Mouse (Mus musculus) ES-E14 (cell line): ENCODE data around the gene Slx4.

ENCODE experiments used
- CHD2 ChIP-seq: IDR thresholded peaks from 2 replicates; pipeline ENCODE4 v1.6.1; 2014; ENCODE audit warnings: mild to moderate bottlenecking, low read depth, low read length, inconsistent platforms
- ZNF384 ChIP-seq: IDR thresholded peaks from 2 replicates; pipeline ENCODE4 v1.6.1; 2012; ENCODE audit warnings: low read depth, low read length, inconsistent platforms

- TF ChIP-seq CHD2: no peak
- no peak for TF ChIP-seq ZNF384
These were observed 26.9 kb downstream of the Slx4 start for GRCm38 (mm10) chr16:3976712-3977111.
